Mouse (Mus musculus): ENCODE data around the gene Ilk.
A peak's percentile ranks its signal among the peaks of the same experiment; 100 is the strongest.

Gene Ilk

DNA sequence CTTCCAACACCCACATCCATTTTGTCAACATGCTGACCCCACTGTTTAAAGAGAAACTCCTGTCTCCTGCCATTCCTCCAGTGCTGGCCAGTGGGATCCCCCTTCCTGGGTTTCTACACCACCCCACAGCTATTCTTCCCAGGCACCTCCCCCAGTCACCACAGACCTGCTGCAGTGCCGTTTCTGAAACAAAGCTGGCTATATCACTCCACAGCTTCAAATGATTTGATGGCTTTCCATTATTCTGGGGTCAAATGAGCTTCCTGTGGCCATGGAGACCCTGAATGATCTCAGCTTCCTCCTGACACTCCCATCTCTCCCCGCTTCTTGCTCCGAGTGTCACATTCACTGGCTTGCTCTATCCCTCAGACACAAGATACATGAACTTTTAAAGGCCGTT is 48.2 kb downstream of the Ilk start:
- DNase-seq (ENCODE audit: low read depth, low spot score): no peak

DNA sequence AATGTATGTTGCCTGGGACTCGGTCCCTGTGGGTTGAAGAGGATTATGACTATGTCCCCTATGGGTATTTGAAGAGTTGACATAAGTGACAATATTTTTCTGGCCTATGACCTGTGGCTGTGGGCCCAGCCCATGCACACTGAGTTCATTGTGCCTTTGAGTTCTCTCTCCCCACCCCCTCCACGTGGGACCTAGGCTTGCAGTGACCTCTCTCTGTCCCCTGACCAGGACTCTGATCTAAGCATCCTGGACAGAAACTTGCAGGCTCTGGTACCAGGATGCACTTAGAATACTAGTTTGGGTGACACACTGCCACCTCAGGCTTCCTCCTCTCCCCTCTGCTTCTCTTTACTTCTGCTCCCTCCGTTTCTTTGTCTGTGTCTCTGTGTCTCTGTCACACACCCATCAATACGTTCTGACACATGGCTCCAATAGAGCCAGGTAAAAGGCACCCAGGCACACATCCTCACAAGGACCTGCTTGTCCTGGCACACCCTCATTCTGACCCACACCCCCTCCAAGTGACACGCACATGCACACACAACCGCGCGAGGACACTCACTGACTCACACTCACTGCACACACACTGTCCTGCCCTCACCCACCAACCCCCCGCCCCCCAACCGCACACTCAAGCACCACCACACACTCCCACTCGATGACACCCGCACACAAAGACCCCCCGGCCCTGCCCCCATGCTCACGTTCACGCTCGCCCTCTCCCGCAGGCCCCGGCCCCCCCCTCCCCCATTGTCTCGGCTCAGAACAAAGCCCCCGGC is 50.3 kb downstream of the Ilk start:
- DNase-seq (ENCODE audit: low read depth, low spot score): no peak

DNA sequence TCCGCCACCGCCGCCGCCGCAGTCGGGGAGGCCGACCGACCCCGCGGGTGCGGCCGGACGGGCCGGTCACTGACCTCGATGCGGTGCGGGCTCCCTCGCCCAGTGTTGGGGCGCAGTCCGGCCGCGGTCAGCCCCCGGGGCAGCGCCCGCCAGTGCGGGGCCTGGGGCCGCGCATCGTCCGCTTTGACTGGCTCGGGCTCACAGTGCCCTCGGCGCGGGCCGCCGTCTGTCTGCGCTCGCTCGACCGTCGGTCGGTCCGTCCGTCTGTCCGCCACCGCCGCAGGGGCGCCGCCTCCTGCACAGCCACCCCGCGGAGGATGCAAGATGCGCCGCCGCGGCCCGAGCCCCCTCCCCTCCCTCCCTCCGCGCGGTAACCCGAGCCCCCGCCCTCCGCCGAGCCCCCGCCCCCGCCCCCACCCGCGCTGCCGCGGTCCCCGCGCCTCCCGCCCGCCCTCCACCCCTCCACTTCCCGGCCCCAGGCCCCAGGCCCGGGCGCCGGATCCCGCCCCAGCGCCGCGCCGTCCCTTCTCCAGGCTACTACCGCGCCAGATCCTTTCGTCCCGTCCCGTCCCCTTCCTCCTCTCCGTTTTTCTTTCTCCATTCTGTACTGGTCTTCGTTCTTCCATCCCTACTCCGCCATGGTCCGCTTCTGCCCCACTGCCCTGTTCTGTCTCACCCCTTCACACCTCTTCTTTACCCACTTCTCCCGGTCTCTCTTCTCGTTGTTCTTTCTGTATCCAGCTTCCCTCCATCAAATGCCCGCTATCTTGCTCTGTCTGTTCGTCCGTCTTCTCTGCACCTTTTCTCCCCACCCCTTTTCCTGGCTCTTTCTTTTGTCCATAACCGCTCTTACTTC is 51.1 kb downstream of the Ilk start, which contains the start of gene Dchs1:
Gene Dchs1, minus strand, starts transcription at position 370 of the 856 bp plus-strand sequence.
- DNase-seq (ENCODE audit: low read depth, low spot score): peak; percentile 31

DNA sequence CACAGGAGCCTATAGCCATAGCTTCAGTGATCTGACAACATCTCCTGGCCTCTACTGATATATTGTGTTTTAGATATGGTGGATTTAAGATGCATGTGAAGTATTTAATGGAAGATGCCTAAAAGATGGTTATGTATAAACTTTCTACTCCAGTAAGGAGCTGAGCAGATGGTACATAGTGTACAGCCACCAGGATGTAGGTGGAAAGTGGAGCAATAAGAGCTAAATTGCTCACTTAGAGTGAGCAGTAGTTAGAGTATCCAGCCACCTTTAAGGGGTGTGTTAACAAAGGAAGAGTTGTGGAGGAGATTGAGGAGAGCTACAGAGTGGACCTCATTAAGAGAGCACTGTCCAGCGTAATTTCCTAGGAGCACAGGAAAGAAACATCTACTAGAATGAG is 54.8 kb downstream of the Ilk start:
- no peak for DNase-seq (ENCODE audit: low read depth, low spot score)

Measured in ZHBTc4 (cell line).